11 mouse cellular contexts compared by ENCODE assay signal in the genomic region with DNA sequence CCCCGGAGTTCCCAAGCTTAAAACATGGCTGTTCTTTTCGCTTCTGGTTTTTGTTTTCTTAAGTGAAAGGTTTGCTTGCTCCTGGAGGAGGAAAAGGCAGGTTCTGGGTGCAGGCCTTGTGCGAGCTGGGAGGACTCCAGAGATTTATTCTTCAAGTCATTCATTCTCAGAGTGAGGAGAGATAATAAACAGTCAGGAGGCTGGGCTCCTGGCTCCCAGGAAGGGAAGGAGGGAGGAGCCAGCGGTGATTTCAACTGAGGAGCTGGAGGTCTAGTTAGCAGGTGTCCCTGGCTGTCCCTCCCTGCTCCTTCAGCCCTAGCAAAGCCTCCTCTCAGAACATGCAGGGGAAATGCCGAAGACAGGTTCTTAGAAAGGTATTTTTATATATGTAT. TPM values are rescaled to one million over a fixed set of nuclear protein-coding genes. Genes with fewer than 3 reads are reported as not detected.
DNase-seq lines count a peak whose midpoint lies in the region; ATAC-seq and TF ChIP-seq lines count a peak whose summit lies in the region.
"Had no signal": no experiment of that assay in that cellular context is flagged by ENCODE, and none has a peak within 500 bp of the region (broad histone marks: within the 10 kb centered on the region; RNA-seq: fewer than 3 reads in every experiment).

No protein-coding gene starts in this region.

- H3K36me3 ChIP-seq in embryonic facial prominence, embryonic 13.5 days: peaks cover 36% of the 10 kb centered on the region

- peak; percentile 32 for ATAC-seq in frontal cortex, adult (ENCODE audit: low TSS enrichment)
- no peak for ATAC-seq in embryonic facial prominence, embryonic 13.5 days (ENCODE audit: insufficient number of reproducible peaks, insufficient read depth, low FRiP score, low TSS enrichment, low read depth)
- ATAC-seq: CD4-positive, CD25-positive, alpha-beta regulatory T cell, adult 4 months; hindbrain, embryonic 16.5 days had no signal

- 67% methylated on average over 5 of the region's 5 CpGs for WGBS in embryonic facial prominence, embryonic 13.5 days

- no peaks in the 10 kb centered on the region for H3K27me3 ChIP-seq in embryonic facial prominence, embryonic 13.5 days

- H3K9me3 ChIP-seq in embryonic facial prominence, embryonic 13.5 days: no peaks in the 10 kb centered on the region

- 0 out of 2 replicates have a peak overlapping the region, but pooled peaks have one; percentile 6 for H3K4me3 ChIP-seq in layer of hippocampus, adult 2 months
- H3K4me3 ChIP-seq in embryonic facial prominence, embryonic 13.5 days: no peak overlapping the region

- no peak overlapping the region for H3K9ac ChIP-seq in embryonic facial prominence, embryonic 13.5 days

- no peak for TF ChIP-seq CTCF in layer of hippocampus, adult 2 months (conservative IDR thresholded peaks at IDR 0.05)

- H3K4me2 ChIP-seq in embryonic facial prominence, embryonic 13.5 days: no peak overlapping the region

- H3K4me1 ChIP-seq in embryonic facial prominence, embryonic 13.5 days: peaks cover 25% of the 10 kb centered on the region

- H3K27ac ChIP-seq in layer of hippocampus, adult 2 months: peak overlapping the region; percentile 80
- H3K27ac ChIP-seq in embryonic facial prominence, embryonic 13.5 days: 0 out of 2 replicates have a peak overlapping the region, but pooled peaks have one; percentile 23

- no peak for DNase-seq in frontal cortex, adult 2 months (ENCODE audit: extremely low spot score in 1 of 2, low spot score in 1 of 2)
- no peak for DNase-seq in layer of hippocampus, adult 2 months (ENCODE audit: low spot score in 2 of 2)
- no peak for DNase-seq in layer of hippocampus, postnatal 25 days (ENCODE audit: extremely low spot score in 1 of 2, low spot score in 1 of 2)
- peak; percentile 53 to 58 for DNase-seq in kidney, postnatal 36 days
- DNase-seq in B cell, adult 2 months: no peak
- DNase-seq in spleen, postnatal 4 days (ENCODE audit: low spot score in 2 of 2): no peak
- DNase-seq: embryo, embryonic 11 days had no signal

RNA-seq across cellular contexts. Expression of gene Sh3bp5, which starts 6.9 kb away (rescaled TPM):
- polyA plus RNA-seq in frontal cortex, adult 2 months (2012; rRNA removed): 38.4 and 44.0 TPM in 2 replicates
- 100 to 1,000 TPM; 147 to 158 TPM for total RNA-seq in layer of hippocampus, adult 2 months (2021)
- 100 to 1,000 TPM; 135 to 147 TPM for total RNA-seq in layer of hippocampus, postnatal 25 days (2021)
- polyA plus RNA-seq in embryonic facial prominence, embryonic 13.5 days (2015; fragmentation: Nextera tagmentation; extraction: Ambion mirVana): 39.5 and 40.1 TPM in 2 replicates

Comparison
In these comparisons a context has a peak if more than half of its experiments do, and no peak if none do; other contexts are left out.
1. DNase-seq: peak in kidney, postnatal 36 days (2 of 2); none in frontal cortex, adult 2 months (0 of 2), layer of hippocampus, adult 2 months (0 of 2), layer of hippocampus, postnatal 25 days (0 of 2), B cell, adult 2 months (0 of 2) and spleen, postnatal 4 days (0 of 2).